Mouse (Mus musculus): ENCODE measurements at regions not wholly inside any gene's neighbourhood (a gene's known extent, or its start where the extent isn't known, plus 50 kb on each side); places are given as distances from the start of the nearest gene placed in this dataset.
A peak's percentile ranks its signal among the peaks of the same experiment; 100 is the strongest.

DNA sequence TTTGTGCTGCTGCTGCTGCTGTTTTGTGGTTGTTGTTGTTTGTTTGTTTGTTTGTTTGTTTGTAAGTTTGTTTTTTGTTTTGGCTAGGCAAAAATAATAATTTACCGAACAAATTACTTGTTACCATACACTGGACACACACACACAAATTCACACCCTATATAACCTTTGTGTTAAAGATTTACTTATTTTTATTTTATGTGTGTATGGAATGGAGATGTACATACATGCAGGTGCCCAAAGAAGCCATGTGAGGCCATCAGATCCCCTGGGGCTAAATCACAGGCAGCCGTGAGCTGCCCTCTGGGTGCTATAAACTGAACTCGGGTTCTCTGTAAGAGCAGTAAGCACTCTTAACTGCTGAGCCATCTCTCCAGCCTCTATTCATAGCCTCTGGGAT lies 56.0 kb downstream of the Pttg1 start:
- DNase-seq (ENCODE audit: low spot score) = no peak

- DNase-seq (ENCODE audit: low spot score) = no peak
Observed at GRCm38 (mm10) chr11:43368346-43368745, 57.7 kb downstream of the Pttg1 start.

DNA sequence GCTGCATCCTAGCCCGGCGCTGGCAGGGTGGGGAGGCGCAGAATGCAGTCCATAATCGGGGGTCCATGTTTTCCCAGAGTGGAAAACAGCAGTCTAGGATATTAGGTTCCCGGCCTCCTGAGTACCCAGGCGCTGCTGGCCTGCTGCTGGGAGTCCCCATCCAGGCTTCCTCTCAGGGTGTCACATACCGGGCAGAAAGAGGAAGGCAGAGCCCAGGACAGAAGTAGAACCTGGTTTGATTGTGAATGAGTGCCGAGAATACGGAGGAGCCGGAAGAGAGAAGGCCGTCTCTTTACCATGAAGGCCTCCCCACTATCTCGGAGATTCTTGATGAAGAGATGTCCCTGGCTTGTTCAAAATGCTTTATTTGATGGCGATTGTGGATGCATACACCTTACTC lies 64.2 kb downstream of the Pttg1 start:
- DNase-seq (ENCODE audit: low spot score) = no peak

DNA sequence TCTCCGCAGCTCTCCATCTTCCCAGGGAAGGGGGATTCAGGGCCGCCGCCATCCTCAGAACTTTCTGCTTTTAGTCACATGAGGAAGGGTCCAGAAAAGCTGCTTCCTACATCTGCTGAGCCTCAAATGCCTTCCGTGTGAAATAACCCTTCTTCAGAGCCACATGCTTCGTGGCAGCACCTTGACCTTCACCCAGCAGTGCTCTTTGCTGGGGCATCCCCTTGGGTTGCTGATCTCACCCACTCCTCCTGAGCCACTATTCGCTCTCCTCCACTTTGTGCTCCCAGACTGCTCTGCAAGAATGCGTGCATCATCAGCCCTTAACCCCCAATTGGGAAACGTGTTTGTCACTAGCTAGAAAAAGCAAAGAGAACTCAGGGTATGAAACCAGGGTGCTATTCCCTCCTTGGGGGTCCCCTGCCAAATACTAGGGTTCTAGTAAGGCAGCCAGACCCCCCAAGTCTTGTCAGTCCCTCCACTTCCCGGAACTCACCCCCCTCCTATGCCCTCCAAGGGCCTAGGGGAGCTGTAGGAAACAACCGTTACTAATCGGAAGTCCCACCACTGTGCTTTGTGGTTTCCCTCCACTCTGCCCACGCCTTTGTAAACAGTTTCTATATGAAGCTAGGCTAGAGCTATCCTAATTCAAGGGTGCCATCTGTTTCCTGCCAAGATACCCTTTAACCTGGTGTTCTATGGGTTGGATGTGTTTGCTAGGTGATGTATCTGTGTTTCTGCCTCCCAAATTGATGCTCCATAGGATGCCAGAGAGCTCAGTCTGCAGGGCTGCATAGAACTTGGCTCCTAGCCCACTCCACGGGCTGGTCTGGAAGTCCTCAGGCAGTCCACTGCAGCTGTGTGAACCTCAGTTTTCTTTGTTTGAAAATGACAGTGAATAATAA lies 67.4 kb downstream of the Pttg1 start:
- no peak for DNase-seq (ENCODE audit: low spot score)

DNA sequence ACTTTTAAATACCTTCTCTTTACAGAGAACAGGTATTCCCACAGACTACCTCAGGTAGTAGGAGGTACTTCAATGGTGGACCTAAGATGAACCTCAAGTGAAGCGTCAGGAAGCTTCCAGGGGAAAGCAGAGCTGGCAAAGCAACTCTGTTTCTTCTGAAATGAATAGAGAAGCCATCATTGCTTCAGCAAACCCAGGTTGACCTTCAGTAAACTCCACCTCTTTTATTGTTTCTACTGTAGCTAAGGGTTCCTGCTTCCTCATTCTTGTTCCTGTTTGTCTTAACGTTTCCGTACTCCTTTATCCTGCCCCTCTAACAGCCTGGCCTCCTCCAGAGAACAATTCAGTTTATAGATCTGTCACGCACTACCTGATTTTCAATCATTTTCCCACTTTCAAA lies 72.4 kb downstream of the Pttg1 start:
- no peak for DNase-seq (ENCODE audit: low spot score)

DNA sequence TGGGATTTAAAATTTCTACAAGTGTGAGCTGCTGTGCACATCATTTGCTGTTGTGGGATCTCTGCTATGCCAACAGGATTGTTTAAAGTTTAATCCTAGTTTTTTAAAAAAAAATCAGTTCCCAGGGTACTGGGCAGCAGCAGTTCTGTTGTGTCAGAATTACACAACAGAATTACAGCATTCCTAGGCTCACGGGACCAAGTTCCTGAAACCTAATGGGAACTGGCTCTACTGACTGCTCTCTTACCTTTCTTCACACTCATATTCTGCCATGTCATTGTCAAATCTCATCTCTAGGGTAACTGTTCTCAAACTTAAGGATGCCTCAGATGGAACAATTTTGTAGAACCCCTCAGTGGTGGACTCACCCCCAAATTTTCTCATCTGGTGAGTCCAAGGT lies 73.0 kb downstream of the Pttg1 start:
- DNase-seq (ENCODE audit: low spot score) = no peak

DNA sequence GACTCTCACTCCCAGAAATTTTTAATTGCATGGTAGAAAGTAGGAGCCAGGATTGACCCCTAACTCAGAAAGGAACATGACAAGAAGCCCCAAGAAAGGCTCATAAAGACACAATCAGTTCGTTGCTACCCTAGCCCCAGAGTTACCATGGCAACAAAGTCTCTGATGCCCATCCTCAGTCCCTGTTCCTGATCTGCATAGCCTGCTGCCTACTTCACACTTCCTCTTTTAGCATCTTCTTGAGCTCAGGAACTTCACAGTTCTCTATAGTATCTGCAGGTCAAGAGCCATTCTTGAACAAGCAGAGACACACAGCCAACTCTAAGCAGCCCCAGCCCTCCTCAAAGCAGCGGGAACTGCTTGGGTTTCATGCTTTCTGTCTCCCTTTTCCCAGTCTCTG lies 74.2 kb downstream of the Pttg1 start:
- DNase-seq (ENCODE audit: low spot score) = no peak

DNA sequence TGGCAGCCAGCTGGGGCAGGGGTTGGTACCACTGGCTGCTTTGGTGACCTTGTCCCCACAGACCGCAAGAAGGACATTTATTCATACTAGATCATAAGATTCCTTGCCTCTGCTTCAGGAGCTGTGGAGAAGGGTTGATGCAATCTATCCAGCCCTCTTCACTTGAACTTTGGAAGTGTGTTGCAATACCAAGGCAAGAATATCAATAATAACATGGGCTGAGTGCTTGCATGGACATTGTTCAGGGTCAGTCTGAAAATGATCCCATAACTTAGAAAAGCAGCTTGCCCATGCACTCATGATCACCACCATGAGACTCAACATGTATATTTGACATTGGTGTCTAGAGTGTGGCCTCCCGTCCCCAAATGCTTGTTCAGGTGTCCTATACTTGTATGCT lies 74.7 kb downstream of the Pttg1 start:
- DNase-seq (ENCODE audit: low spot score) = no peak

- DNase-seq (ENCODE audit: low spot score) = no peak
Observed at GRCm38 (mm10) chr11:43350242-43350641, 75.8 kb downstream of the Pttg1 start.

DNA sequence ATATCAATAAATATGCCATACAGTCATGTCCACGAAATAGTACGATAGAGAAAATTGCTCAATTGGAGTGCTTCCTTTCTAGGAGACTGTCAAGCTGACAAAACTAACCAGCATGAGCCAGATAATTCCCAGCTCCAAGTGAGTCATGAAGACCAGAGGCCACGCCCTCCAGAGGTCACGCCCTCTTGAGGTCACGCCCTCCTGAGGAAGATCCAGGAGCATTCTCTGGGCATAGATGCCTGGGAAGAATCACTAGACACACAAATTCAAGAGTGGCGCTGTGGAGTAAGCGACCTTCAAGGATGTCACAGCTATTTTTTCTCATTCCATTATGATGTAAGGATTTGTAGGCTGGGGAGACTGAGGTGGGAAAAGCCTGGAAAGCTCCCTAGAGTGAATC lies 76.5 kb downstream of the Pttg1 start:
- DNase-seq (ENCODE audit: low spot score) = no peak

DNA sequence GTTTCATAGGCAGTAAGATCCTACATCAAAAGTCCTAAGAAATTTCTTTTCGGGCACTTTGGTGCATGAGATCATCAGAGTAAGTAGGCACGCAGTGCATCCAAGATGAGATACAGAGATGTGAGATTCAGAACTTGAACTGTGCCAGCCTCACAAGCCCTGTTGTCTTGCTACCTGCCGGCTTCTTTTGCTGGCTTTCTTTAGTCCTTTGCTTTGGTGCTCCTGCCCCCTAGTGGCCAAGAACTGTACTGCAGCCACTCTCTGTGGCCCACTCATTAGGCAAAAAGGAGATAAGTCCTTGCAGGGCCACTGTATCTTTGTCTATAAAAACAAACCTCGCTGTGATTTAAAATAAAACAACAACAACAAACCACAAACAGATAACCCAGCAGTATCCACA lies 77.5 kb downstream of the Pttg1 start:
- DNase-seq (ENCODE audit: low spot score) = peak; percentile 57

DNA sequence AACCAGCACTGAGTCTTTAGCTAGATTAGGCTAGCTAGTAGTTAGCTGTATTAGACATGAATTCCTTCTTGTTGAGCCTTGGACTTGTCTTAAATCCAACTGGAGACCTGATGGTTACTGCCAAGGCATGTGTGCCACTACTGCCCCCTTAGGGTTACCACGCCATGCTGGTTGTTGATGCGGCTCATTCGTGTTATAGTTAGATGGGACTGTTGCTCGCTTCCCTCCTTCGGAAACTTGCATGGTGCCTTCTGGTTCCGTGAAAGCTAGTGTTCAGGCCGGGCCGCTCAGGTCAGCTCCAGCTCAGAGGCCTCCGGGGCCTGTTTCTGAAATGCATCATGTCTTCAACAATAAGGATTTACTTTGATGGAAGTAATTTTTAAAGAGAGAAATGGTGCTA lies 79.6 kb downstream of the Pttg1 start:
- no peak for DNase-seq (ENCODE audit: low spot score)

- no peak for DNase-seq (ENCODE audit: low spot score)
Observed at GRCm38 (mm10) chr11:43344767-43345561, 81.1 kb downstream of the Pttg1 start.

GRCm38 (mm10) chr11:43343574-43343973 lies 82.5 kb downstream of the Pttg1 start:
- DNase-seq (ENCODE audit: low spot score) = no peak

GRCm38 (mm10) chr11:43338377-43338993 lies 87.6 kb downstream of the Pttg1 start:
- no peak for DNase-seq (ENCODE audit: low spot score)

- DNase-seq (ENCODE audit: low spot score) = no peak
Observed at GRCm38 (mm10) chr11:43335668-43336265, 90.3 kb downstream of the Pttg1 start.

- no peak for DNase-seq (ENCODE audit: low spot score)
Observed at GRCm38 (mm10) chr11:43333547-43333946, 92.5 kb downstream of the Pttg1 start.

DNA sequence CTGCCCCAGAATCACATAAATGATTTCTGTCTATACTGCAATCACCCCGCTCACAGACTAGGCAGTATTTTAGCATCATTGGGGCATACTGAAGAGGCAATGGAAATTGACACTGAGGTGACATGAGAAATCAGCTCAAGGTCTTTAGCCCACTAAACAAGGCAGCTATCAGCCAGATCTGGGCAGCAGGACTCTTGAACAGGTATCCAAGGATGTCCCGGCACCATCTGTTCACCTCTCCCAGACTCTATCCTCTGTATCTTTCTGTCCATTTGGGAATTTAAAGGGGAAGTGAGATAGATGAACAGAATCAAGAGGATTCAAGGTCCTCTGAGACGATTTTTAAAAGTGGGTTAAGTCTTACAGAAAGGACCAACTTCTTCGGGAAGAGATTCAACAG lies 112.1 kb downstream of the Pttg1 start:
- DNase-seq (ENCODE audit: low spot score) = no peak

All from gastrocnemius, adult 18-20 months (tissue).